Comparison of ENCODE assay signal across 7 mouse cellular contexts in genomic region chr12:80230854-80231253, GRCm38 (mm10). TPM values are rescaled to one million over a fixed set of nuclear protein-coding genes. Genes with fewer than 3 reads are reported as not detected.
DNase-seq lines count a peak whose midpoint lies in the region; ATAC-seq and TF ChIP-seq lines count a peak whose summit lies in the region.

No protein-coding gene starts in this region.

- no peak overlapping the region for H3K4me3 ChIP-seq in kidney, postnatal 0 days (replicated peaks; ENCODE audit: low read depth, low read length)
- no peak overlapping the region for H3K4me3 ChIP-seq in embryonic facial prominence, embryonic 14.5 days (ENCODE audit: low read depth, low read length)
- H3K4me3 ChIP-seq in intestine, embryonic 15.5 days (replicated peaks) = no peak overlapping the region
- peak overlapping the region; percentile 1 for H3K4me3 ChIP-seq in myocyte

- TF ChIP-seq POLR2A in myocyte (IDR thresholded peaks at IDR 0.05; ENCODE audit: insufficient read length, low read depth) = peak; percentile 3

- peak; percentile 29; the same call in 1 of the 2 replicates for ATAC-seq in kidney, postnatal 0 days (replicated peaks; ENCODE audit: low FRiP score, low read depth)
- no peak for ATAC-seq in embryonic facial prominence, embryonic 14.5 days (ENCODE audit: low read depth)
- ATAC-seq in intestine, embryonic 15.5 days = no peak

- H3K9ac ChIP-seq in kidney, postnatal 0 days (ENCODE audit: low read depth, low read length) = no peak overlapping the region
- no peak overlapping the region; the same call in 1 of the 2 replicates for H3K9ac ChIP-seq in embryonic facial prominence, embryonic 14.5 days (ENCODE audit: low read depth, low read length)
- peak overlapping the region; percentile 24 for H3K9ac ChIP-seq in intestine, embryonic 15.5 days

- peak overlapping the region; percentile 23; the same call in 1 of the 2 replicates for H3K4me2 ChIP-seq in kidney, postnatal 0 days (ENCODE audit: low read length)
- H3K4me2 ChIP-seq in embryonic facial prominence, embryonic 14.5 days (ENCODE audit: low read depth, low read length) = peak overlapping the region; percentile 47
- peak overlapping the region; percentile 50 for H3K4me2 ChIP-seq in intestine, embryonic 15.5 days (replicated peaks)
- peak overlapping the region; percentile 75 for H3K4me2 ChIP-seq in myocyte (ENCODE audit: low read depth)

- H3K79me2 ChIP-seq in myocyte (ENCODE audit: control insufficient read depth, insufficient read depth) = peaks cover 80% of the 10 kb centered on the region

- peak overlapping the region; percentile 88 for H3K27ac ChIP-seq in kidney, postnatal 0 days
- peak overlapping the region; percentile 94 for H3K27ac ChIP-seq in embryonic facial prominence, embryonic 14.5 days (replicated peaks; ENCODE audit: low read depth, low read length)
- peak overlapping the region; percentile 94 for H3K27ac ChIP-seq in intestine, embryonic 15.5 days

- DNase-seq in kidney, postnatal 0 days (ENCODE audit: low spot score) = no peak
- no peak for DNase-seq in kidney, postnatal 36 days
- no peak for DNase-seq in embryonic facial prominence, embryonic 14.5 days (ENCODE audit: low spot score)
- no peak for DNase-seq in cerebellum, adult 11 months
- DNase-seq in thymus, postnatal 36 days = no peak

- no peaks in the 10 kb centered on the region for H3K27me3 ChIP-seq in kidney, postnatal 0 days (ENCODE audit: insufficient read depth, low read length)
- H3K27me3 ChIP-seq in embryonic facial prominence, embryonic 14.5 days (replicated peaks; ENCODE audit: control insufficient read depth, insufficient read depth, low read length) = no peaks in the 10 kb centered on the region
- H3K27me3 ChIP-seq in intestine, embryonic 15.5 days (replicated peaks) = no peaks in the 10 kb centered on the region
- no peaks in the 10 kb centered on the region for H3K27me3 ChIP-seq in myocyte (ENCODE audit: control insufficient read depth, insufficient read depth, insufficient read length)

- no peak overlapping the region for H3ac ChIP-seq in myocyte (ENCODE audit: control insufficient read depth, insufficient read length)

- peaks cover 40% of the 10 kb centered on the region for H3K4me1 ChIP-seq in kidney, postnatal 0 days (replicated peaks; ENCODE audit: insufficient read depth, low read length)
- peaks cover 56% of the 10 kb centered on the region for H3K4me1 ChIP-seq in embryonic facial prominence, embryonic 14.5 days (ENCODE audit: control insufficient read depth, insufficient read depth, low read length)
- peaks cover 66% of the 10 kb centered on the region for H3K4me1 ChIP-seq in intestine, embryonic 15.5 days (replicated peaks)

- no peaks in the 10 kb centered on the region for H3K9me3 ChIP-seq in kidney, postnatal 0 days (replicated peaks; ENCODE audit: low read length)
- peaks cover 13% of the 10 kb centered on the region; the same call in 1 of the 2 replicates for H3K9me3 ChIP-seq in embryonic facial prominence, embryonic 14.5 days (ENCODE audit: control insufficient read depth, low read length)
- H3K9me3 ChIP-seq in intestine, embryonic 15.5 days = no peaks in the 10 kb centered on the region

- no peak for TF ChIP-seq CTCF in kidney, postnatal 0 days (IDR thresholded peaks at IDR 0.05; ENCODE audit: low read depth)

- no peaks in the 10 kb centered on the region for H3K36me3 ChIP-seq in kidney, postnatal 0 days (ENCODE audit: insufficient read depth, low read length)
- H3K36me3 ChIP-seq in embryonic facial prominence, embryonic 14.5 days (ENCODE audit: control insufficient read depth, insufficient read depth, low read length) = peaks cover 9% of the 10 kb centered on the region; the same call in 1 of the 2 replicates
- H3K36me3 ChIP-seq in intestine, embryonic 15.5 days = peaks cover 7% of the 10 kb centered on the region; the same call in 1 of the 2 replicates
- H3K36me3 ChIP-seq in myocyte (ENCODE audit: control insufficient read depth, insufficient read depth) = no peaks in the 10 kb centered on the region

- 45% methylated on average over 5 of the region's 5 CpGs for WGBS in kidney, postnatal 0 days
- 29% methylated on average over 5 of the region's 5 CpGs for WGBS in embryonic facial prominence, embryonic 14.5 days
- 29% methylated on average over 5 of the region's 5 CpGs for WGBS in intestine, embryonic 15.5 days

TF ChIP-seq in myocyte, 11 proteins besides CTCF, POLR2A, EP300 and RAD21:
- no peak for TF ChIP-seq CEBPB (IDR thresholded peaks at IDR 0.05; ENCODE audit: insufficient read depth, poor library complexity, severe bottlenecking)
- no peak for TF ChIP-seq POLR2AphosphoS2 (IDR thresholded peaks at IDR 0.05; ENCODE audit: insufficient read length, low read depth)
- no peak for TF ChIP-seq MYOD1 (IDR thresholded peaks at IDR 0.05; ENCODE audit: control insufficient read depth in 1 of 3, insufficient read length in 2 of 3, low read depth in 2 of 3)
- TF ChIP-seq REST (IDR thresholded peaks at IDR 0.05; ENCODE audit: insufficient read depth, insufficient read length) = no peak
- TF ChIP-seq SRF (IDR thresholded peaks at IDR 0.05; ENCODE audit: control insufficient read depth, insufficient read length, low read depth) = no peak
- no peak for TF ChIP-seq TCF12 (IDR thresholded peaks at IDR 0.05; ENCODE audit: insufficient read depth, poor library complexity, severe bottlenecking)
- TF ChIP-seq E2F4 (IDR thresholded peaks at IDR 0.05; ENCODE audit: insufficient read depth) = no peak
- TF ChIP-seq MYOG (IDR thresholded peaks at IDR 0.05; ENCODE audit: control insufficient read depth in 1 of 3, insufficient read depth in 1 of 3, insufficient read length in 2 of 3, low read depth in 2 of 3) = no peak
- TF ChIP-seq USF1 (IDR thresholded peaks at IDR 0.05; ENCODE audit: low read depth) = no peak
- TF ChIP-seq MAX (IDR thresholded peaks at IDR 0.05; ENCODE audit: low read depth) = no peak
- TF ChIP-seq TCF3 (IDR thresholded peaks at IDR 0.05; ENCODE audit: insufficient read length, low read depth) = no peak

RNA-seq across cellular contexts. Expression of gene Actn1, which starts 29.3 kb away (rescaled TPM):
- 32.5 and 37.1 TPM in 2 replicates for polyA plus RNA-seq in kidney, postnatal 0 days (2015; fragmentation: Nextera tagmentation; extraction: Ambion mirVana)
- 33.0 and 34.6 TPM in 2 replicates for polyA plus RNA-seq in embryonic facial prominence, embryonic 14.5 days (2014; fragmentation: Nextera tagmentation; extraction: Ambion mirVana)
- polyA plus RNA-seq in intestine, embryonic 15.5 days (2015; fragmentation: Nextera tagmentation; extraction: Ambion mirVana) = 51.2 and 53.6 TPM in 2 replicates
- 166 TPM for polyA plus RNA-seq in myocyte (2012; fragmentation: generic; extraction: Trizol)

Comparison
In these comparisons a context has a peak if more than half of its experiments do, and no peak if none do; other contexts are left out.
1. H3K4me2 ChIP-seq: peak in every context shown above with its lines; median percentile 75 in myocyte; 50 in intestine, embryonic 15.5 days; 47 in embryonic facial prominence, embryonic 14.5 days; 23 in kidney, postnatal 0 days.